Mouse (Mus musculus): ENCODE measurements around the gene Lonp1. TPM values are rescaled to one million over a fixed set of nuclear protein-coding genes. Genes with fewer than 3 reads are reported as not detected.
"Not testable (repeated sequence)": the region's sequence is repeated elsewhere in the genome, so short reads cannot be mapped to it uniquely, and the experiment has no call there.

The Lonp1 gene
- polyA plus RNA-seq, 1 experiment from 2014 or later, result 59.0 TPM

DNA sequence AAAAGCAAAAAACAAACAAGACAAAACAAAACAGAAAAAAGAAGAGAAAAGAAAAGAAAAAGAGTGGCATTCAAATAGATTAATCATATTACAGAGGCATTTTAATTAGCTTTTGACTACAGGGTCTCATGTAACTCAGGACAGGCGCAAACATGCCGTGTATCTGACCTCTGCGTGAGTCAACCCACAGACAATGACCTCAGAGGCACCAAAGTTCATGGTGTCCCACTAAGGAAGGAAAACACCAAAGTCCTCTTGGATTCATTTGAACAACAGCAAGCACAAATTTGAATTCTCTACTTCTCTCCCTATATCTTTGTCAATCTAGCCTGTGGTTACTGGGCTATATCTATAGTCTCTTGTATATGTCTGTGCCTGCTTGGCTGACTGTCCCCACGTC lies 16.6 kb upstream of the Lonp1 start:
- ATAC-seq (ENCODE audit: insufficient number of reproducible peaks, insufficient read depth, low FRiP score, low read depth), result no peak
- Histone ChIP-seq H3K9me3 (ENCODE audit: control insufficient read depth, low read length) (no peaks in the 10 kb centered on the region), H3K9ac (ENCODE audit: low read length) (no peak overlapping the region), H3K27ac (replicated peaks in 1 of 2; ENCODE audit: control insufficient read depth in 1 of 2, insufficient read depth in 1 of 2, low read depth in 2 of 2, low read length in 2 of 2) (no peak overlapping the region), H3K4me3 (ENCODE audit: control insufficient read depth in 1 of 2, insufficient read depth in 1 of 2, low read depth in 1 of 2, low read length in 2 of 2) (no peak overlapping the region), H3K4me1 (ENCODE audit: control insufficient read depth in 2 of 2, insufficient read depth in 2 of 2, low read length in 2 of 2) (peaks cover 2 to 5% of the 10 kb centered on the region in 2 experiments; a peak in 2 of 4 replicates), H3K4me2 (ENCODE audit: low read length) (no peak overlapping the region), H3K27me3 (ENCODE audit: control insufficient read depth, insufficient read depth, low read length) (no peaks in the 10 kb centered on the region), H3K36me3 (ENCODE audit: control insufficient read depth, insufficient read depth, low read length) (no peaks in the 10 kb centered on the region)
- WGBS, result 79% methylated on average over 4 of the region's 4 CpGs

DNA sequence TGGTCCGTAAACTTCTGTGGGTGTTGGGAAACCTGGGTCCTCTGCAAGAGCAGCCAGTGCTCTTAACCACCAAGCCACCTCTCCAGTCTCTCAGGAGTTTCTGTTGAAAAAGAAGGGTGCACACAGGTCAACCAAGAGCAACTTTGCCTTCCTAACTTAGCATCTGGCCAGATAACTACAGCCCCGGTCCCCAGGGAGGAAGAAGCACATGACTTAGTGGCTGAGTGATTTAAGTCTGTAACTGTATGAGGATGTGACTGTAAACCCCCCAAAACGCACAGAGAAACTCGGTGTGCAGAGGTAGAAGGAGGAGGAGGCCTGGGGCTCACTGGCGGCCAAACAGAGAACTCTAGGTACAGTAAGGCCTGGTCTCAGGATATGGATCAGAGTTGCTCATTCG lies 7.3 kb upstream of the Lonp1 start:
- Histone ChIP-seq H3K9me3 (ENCODE audit: control insufficient read depth, low read length) (no peaks in the 10 kb centered on the region), H3K4me3 (ENCODE audit: control insufficient read depth in 1 of 2, insufficient read depth in 1 of 2, low read depth in 1 of 2, low read length in 2 of 2) (no peak overlapping the region), H3K9ac (ENCODE audit: low read length) (no peak overlapping the region), H3K36me3 (ENCODE audit: control insufficient read depth, insufficient read depth, low read length) (no peaks in the 10 kb centered on the region), H3K27ac (replicated peaks in 1 of 2; ENCODE audit: control insufficient read depth in 1 of 2, insufficient read depth in 1 of 2, low read depth in 2 of 2, low read length in 2 of 2) (no peak overlapping the region), H3K4me1 (ENCODE audit: control insufficient read depth in 2 of 2, insufficient read depth in 2 of 2, low read length in 2 of 2) (no peaks in the 10 kb centered on the region), H3K4me2 (ENCODE audit: low read length) (no peak overlapping the region), H3K27me3 (ENCODE audit: control insufficient read depth, insufficient read depth, low read length) (0 out of 2 replicates have a peak, but pooled peaks cover 3% of the 10 kb centered on the region)
- WGBS, result 77% methylated on average over 6 of the region's 6 CpGs
- ATAC-seq (ENCODE audit: insufficient number of reproducible peaks, insufficient read depth, low FRiP score, low read depth), result no peak

GRCm38 (mm10) chr17:56631807-56632206 lies 5.1 kb upstream of the Lonp1 start:
- H3K36me3 ChIP-seq (ENCODE audit: control insufficient read depth, insufficient read depth, low read length), result no peaks in the 10 kb centered on the region
- ATAC-seq (ENCODE audit: insufficient number of reproducible peaks, insufficient read depth, low FRiP score, low read depth), result no peak
- no peak overlapping the region for H3K9ac ChIP-seq (ENCODE audit: low read length)
- no peak overlapping the region for H3K4me2 ChIP-seq (ENCODE audit: low read length)
- H3K4me3 ChIP-seq (ENCODE audit: control insufficient read depth in 1 of 2, insufficient read depth in 1 of 2, low read depth in 1 of 2, low read length in 2 of 2), result no peak overlapping the region
- peaks cover 6 to 7% of the 10 kb centered on the region in 2 experiments; a peak in 3 of 4 replicates for H3K4me1 ChIP-seq (ENCODE audit: control insufficient read depth in 2 of 2, insufficient read depth in 2 of 2, low read length in 2 of 2)
- no peak overlapping the region for H3K27ac ChIP-seq (replicated peaks in 1 of 2; ENCODE audit: control insufficient read depth in 1 of 2, insufficient read depth in 1 of 2, low read depth in 2 of 2, low read length in 2 of 2)
- no peaks in the 10 kb centered on the region for H3K9me3 ChIP-seq (ENCODE audit: control insufficient read depth, low read length)
- WGBS, result 58% methylated on average over 4 of the region's 4 CpGs
- 0 out of 2 replicates have a peak, but pooled peaks cover 3% of the 10 kb centered on the region for H3K27me3 ChIP-seq (ENCODE audit: control insufficient read depth, insufficient read depth, low read length)

- H3K4me3 ChIP-seq (ENCODE audit: control insufficient read depth in 1 of 2, insufficient read depth in 1 of 2, low read depth in 1 of 2, low read length in 2 of 2); H3K27ac ChIP-seq (replicated peaks in 1 of 2; ENCODE audit: control insufficient read depth in 1 of 2, insufficient read depth in 1 of 2, low read depth in 2 of 2, low read length in 2 of 2); H3K9ac ChIP-seq (ENCODE audit: low read length); H3K27me3 ChIP-seq (ENCODE audit: control insufficient read depth, insufficient read depth, low read length); H3K9me3 ChIP-seq (ENCODE audit: control insufficient read depth, low read length); H3K4me2 ChIP-seq (ENCODE audit: low read length); H3K36me3 ChIP-seq (ENCODE audit: control insufficient read depth, insufficient read depth, low read length); ATAC-seq (ENCODE audit: insufficient number of reproducible peaks, insufficient read depth, low FRiP score, low read depth): not testable (repeated sequence)
- peaks cover 10 to 19% of the 10 kb centered on the region in 2 experiments for H3K4me1 ChIP-seq (ENCODE audit: control insufficient read depth in 2 of 2, insufficient read depth in 2 of 2, low read length in 2 of 2)
- 80% methylated on average over 27 of the region's 27 CpGs for WGBS
These were observed 3.4 kb upstream of the Lonp1 start for GRCm38 (mm10) chr17:56629800-56630781.

- ATAC-seq (ENCODE audit: insufficient number of reproducible peaks, insufficient read depth, low FRiP score, low read depth), result no peak
- Histone ChIP-seq H3K4me3 (ENCODE audit: control insufficient read depth in 1 of 2, insufficient read depth in 1 of 2, low read depth in 1 of 2, low read length in 2 of 2) (peak within 1 kb of the TSS; percentile 82 to 94), H3K27ac (replicated peaks in 1 of 2; ENCODE audit: control insufficient read depth in 1 of 2, insufficient read depth in 1 of 2, low read depth in 2 of 2, low read length in 2 of 2) (peak within 1 kb of the TSS; percentile 6 to 46; a peak in 2 of 4 replicates), H3K4me1 (ENCODE audit: control insufficient read depth in 2 of 2, insufficient read depth in 2 of 2, low read length in 2 of 2) (peaks cover 10 to 20% of the 10 kb centered on the region in 2 experiments), H3K9ac (ENCODE audit: low read length) (peak within 1 kb of the TSS; percentile 59), H3K4me2 (ENCODE audit: low read length) (peak within 1 kb of the TSS; percentile 96), H3K27me3 (ENCODE audit: control insufficient read depth, insufficient read depth, low read length) (no peaks in the 10 kb centered on the region), H3K36me3 (ENCODE audit: control insufficient read depth, insufficient read depth, low read length) (peaks cover 14% of the 10 kb centered on the region), H3K9me3 (ENCODE audit: control insufficient read depth, low read length) (no peaks in the 10 kb centered on the region)
- 11% methylated on average over 26 of the region's 26 CpGs for WGBS
These were observed 1.0 kb upstream of the Lonp1 start, which contains the start of gene Catsperd for GRCm38 (mm10) chr17:56627530-56628277. Gene Catsperd (plus strand): TSS chr17:56628143.

DNA sequence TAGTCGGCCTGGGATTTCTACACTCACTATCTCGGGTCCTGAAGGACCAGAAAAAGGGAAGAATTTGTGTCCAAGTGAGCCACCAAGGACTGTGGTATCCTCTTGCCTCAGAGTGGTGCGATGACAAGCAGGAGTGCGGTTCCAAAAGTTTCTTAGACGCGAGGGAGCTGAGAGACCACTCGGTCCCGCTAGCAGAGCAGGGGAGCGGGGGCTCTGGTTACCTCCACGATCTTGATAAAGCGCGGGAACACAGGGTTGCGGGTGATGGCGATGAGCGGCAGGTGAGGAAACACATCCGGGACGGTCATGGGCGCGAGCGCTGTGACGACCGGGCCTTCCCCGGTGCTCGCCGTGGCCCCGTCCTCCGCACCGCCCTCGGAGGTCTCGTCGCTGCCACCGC lies 427 bp downstream of the Lonp1 start:
- peak overlapping the region in 1 of 2 experiments; percentile 67; a peak in 3 of 4 replicates for H3K27ac ChIP-seq (replicated peaks in 1 of 2; ENCODE audit: control insufficient read depth in 1 of 2, insufficient read depth in 1 of 2, low read depth in 2 of 2, low read length in 2 of 2)
- H3K4me2 ChIP-seq (ENCODE audit: low read length), result peak overlapping the region; percentile 96
- H3K27me3 ChIP-seq (ENCODE audit: control insufficient read depth, insufficient read depth, low read length), result no peaks in the 10 kb centered on the region
- peak overlapping the region; percentile 95 for H3K9ac ChIP-seq (ENCODE audit: low read length)
- WGBS, result under 1% methylated on average over 31 of the region's 32 CpGs
- H3K4me3 ChIP-seq (ENCODE audit: control insufficient read depth in 1 of 2, insufficient read depth in 1 of 2, low read depth in 1 of 2, low read length in 2 of 2), result peak overlapping the region; percentile 82 to 94
- no peaks in the 10 kb centered on the region for H3K9me3 ChIP-seq (ENCODE audit: control insufficient read depth, low read length)
- peak; percentile 7; the same call in 1 of the 2 replicates for ATAC-seq (ENCODE audit: insufficient number of reproducible peaks, insufficient read depth, low FRiP score, low read depth)
- H3K4me1 ChIP-seq (ENCODE audit: control insufficient read depth in 2 of 2, insufficient read depth in 2 of 2, low read length in 2 of 2), result peaks cover 10 to 20% of the 10 kb centered on the region in 2 experiments
- H3K36me3 ChIP-seq (ENCODE audit: control insufficient read depth, insufficient read depth, low read length), result peaks cover 27% of the 10 kb centered on the region

- Histone ChIP-seq H3K4me1 (ENCODE audit: control insufficient read depth in 2 of 2, insufficient read depth in 2 of 2, low read length in 2 of 2) (peaks cover 10 to 20% of the 10 kb centered on the region in 2 experiments), H3K4me3 (ENCODE audit: control insufficient read depth in 1 of 2, insufficient read depth in 1 of 2, low read depth in 1 of 2, low read length in 2 of 2) (peak overlapping the region in 1 of 2 experiments; percentile 94; a peak in 2 of 4 replicates), H3K9ac (ENCODE audit: low read length) (peak overlapping the region; percentile 95; the same call in 1 of the 2 replicates), H3K27ac (replicated peaks in 1 of 2; ENCODE audit: control insufficient read depth in 1 of 2, insufficient read depth in 1 of 2, low read depth in 2 of 2, low read length in 2 of 2) (no peak overlapping the region), H3K9me3 (ENCODE audit: control insufficient read depth, low read length) (no peaks in the 10 kb centered on the region), H3K27me3 (ENCODE audit: control insufficient read depth, insufficient read depth, low read length) (no peaks in the 10 kb centered on the region), H3K4me2 (ENCODE audit: low read length) (peak overlapping the region; percentile 96), H3K36me3 (ENCODE audit: control insufficient read depth, insufficient read depth, low read length) (peaks cover 34% of the 10 kb centered on the region)
- no peak for ATAC-seq (ENCODE audit: insufficient number of reproducible peaks, insufficient read depth, low FRiP score, low read depth)
- WGBS, result 35% methylated on average over 3 of the region's 3 CpGs
These were observed 1.2 kb downstream of the Lonp1 start for GRCm38 (mm10) chr17:56625495-56625894.

Measured in heart, embryonic 14.5 days (tissue).